Mouse (Mus musculus) E14TG2a.4 (cell line): ENCODE measurements at regions not wholly inside any gene's neighbourhood (a gene's known extent, or its start where the extent isn't known, plus 50 kb on each side); places are given as distances from the start of the nearest gene placed in this dataset.
A peak's percentile ranks its signal among the peaks of the same experiment; 100 is the strongest.

Experiments
- H3K27me3 ChIP-seq: 2 replicates; pipeline ENCODE4 v1.6.1; 2014; ENCODE audit warnings: low read length, control low read depth; ENCODE audit not compliant: insufficient read depth
- H3K36me3 ChIP-seq: 2 replicates; pipeline ENCODE4 v1.6.1; 2014; ENCODE audit warnings: low read length, control low read depth; ENCODE audit not compliant: insufficient read depth
- H3K4me1 ChIP-seq: replicated peaks from 2 replicates; pipeline ENCODE4 v1.6.1; 2014; ENCODE audit warnings: low read depth, low read length, control low read depth
- H3K4me3 ChIP-seq: replicated peaks from 2 replicates; pipeline ENCODE4 v1.5.1; 2014; ENCODE audit warnings: mild to moderate bottlenecking, low read length
- H3K9me3 ChIP-seq: 2 replicates; pipeline ENCODE4 v1.6.1; 2014; ENCODE audit warnings: low read length, control low read depth
- CTCF ChIP-seq: conservative IDR thresholded peaks from 2 replicates; pipeline ENCODE4 v1.5.1; 2014; ENCODE audit warnings: low read length
- NANOG ChIP-seq: IDR thresholded peaks from 2 replicates; pipeline ENCODE4 v1.6.1; 2014; ENCODE audit warnings: borderline replicate concordance, low read length, mixed read lengths
- POU5F1 ChIP-seq: IDR thresholded peaks from 2 replicates; pipeline ENCODE4 v1.6.1; 2014; ENCODE audit warnings: low read length, borderline replicate concordance

DNA sequence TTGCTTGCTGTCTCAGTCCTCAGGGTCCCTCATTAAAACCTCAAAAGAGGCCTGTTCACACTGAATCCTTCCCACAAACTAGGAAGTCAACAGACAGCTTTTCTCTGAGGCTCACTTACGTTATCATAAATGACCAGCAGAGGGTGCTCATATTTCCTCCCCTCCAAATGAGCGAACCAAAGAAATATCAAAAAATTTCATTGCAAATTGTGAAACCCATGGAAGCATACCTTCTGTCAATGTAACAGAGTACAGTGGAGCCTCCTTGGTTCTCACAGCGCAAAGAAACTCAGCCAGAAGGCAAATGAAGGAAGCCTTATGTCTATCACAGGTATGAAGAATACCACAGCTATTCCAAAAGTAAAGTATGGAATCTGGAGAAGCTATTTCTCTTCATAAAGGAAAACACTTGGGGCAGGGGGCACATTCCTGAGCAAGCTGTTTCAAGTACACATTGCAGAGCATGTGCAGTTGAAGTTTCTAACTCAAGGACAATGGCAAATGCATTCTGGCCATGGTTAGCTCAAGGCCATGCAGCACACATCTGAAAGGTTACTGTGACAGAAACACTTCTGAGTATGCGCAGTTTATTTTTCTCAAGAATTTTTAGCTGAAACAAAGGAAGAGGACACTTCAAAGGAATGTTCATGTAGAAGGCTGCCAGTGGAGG, 72.2 kb upstream of the Gm6993 start:
- no peaks in the 10 kb centered on the region for H3K27me3 ChIP-seq
- H3K36me3 ChIP-seq: no peaks in the 10 kb centered on the region
- no peaks in the 10 kb centered on the region for H3K9me3 ChIP-seq
- H3K4me3 ChIP-seq: no peak overlapping the region
- H3K4me1 ChIP-seq: no peaks in the 10 kb centered on the region
- peak; percentile 61 for TF ChIP-seq CTCF
- TF ChIP-seq POU5F1: no peak
- no peak for TF ChIP-seq NANOG

DNA sequence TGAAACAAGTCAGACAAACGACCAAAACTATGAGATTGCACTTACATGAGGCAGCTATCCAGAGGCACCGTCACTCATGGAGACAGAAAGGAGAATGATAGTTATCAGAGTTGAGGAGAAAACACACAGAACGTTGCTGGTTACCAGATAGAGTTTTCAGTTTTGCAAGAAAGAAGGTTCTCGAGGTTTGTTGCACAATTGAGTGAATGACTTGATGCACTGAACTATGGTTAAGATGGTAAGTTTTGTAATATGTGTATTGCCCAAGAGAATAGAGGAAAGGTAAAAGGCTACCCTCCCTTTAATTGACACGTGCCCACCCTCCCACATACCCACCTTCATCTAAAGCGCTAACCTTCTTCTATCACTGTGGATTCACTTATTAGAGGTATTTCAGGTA, 70.5 kb upstream of the Gm6993 start:
- no peak for TF ChIP-seq POU5F1
- TF ChIP-seq NANOG: no peak
- TF ChIP-seq CTCF: no peak
- no peaks in the 10 kb centered on the region for H3K9me3 ChIP-seq
- H3K4me3 ChIP-seq: no peak overlapping the region
- peaks cover 4% of the 10 kb centered on the region; the same call in 1 of the 2 replicates for H3K4me1 ChIP-seq
- no peaks in the 10 kb centered on the region for H3K36me3 ChIP-seq
- H3K27me3 ChIP-seq: no peaks in the 10 kb centered on the region

DNA sequence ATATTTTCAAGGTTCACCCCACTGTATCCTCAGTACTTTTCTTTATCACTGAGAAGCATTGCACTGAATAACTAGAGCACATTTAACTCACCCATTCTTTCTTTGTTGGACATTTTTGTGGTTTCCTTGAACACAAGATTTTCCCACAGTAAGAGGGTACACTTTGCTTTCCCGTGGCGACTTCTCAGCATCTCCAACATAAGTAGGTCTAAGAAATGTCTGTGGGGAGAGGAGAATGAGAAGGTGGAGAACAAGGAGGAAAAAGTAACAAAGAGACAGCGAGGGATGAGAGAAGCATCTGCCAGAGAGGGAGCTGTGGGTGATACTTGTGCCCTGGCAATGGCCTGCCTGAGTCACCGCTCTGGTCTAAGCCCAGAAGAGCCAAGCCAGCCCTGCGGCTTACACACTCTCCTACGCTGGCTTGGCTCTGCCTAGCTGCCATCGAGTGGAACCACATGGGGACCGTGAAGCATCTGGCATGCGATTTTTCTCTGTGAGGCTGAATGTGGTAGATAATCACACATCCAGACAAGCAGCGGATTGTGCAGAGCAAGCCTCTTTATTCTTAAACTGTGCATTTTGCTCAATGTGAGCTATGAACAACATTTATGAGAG, 69.9 kb upstream of the Gm6993 start:
- TF ChIP-seq CTCF: no peak
- no peak for TF ChIP-seq NANOG
- no peak for TF ChIP-seq POU5F1
- no peaks in the 10 kb centered on the region for H3K27me3 ChIP-seq
- no peaks in the 10 kb centered on the region for H3K36me3 ChIP-seq
- H3K4me3 ChIP-seq: no peak overlapping the region
- peaks cover 5% of the 10 kb centered on the region for H3K4me1 ChIP-seq
- H3K9me3 ChIP-seq: no peaks in the 10 kb centered on the region

DNA sequence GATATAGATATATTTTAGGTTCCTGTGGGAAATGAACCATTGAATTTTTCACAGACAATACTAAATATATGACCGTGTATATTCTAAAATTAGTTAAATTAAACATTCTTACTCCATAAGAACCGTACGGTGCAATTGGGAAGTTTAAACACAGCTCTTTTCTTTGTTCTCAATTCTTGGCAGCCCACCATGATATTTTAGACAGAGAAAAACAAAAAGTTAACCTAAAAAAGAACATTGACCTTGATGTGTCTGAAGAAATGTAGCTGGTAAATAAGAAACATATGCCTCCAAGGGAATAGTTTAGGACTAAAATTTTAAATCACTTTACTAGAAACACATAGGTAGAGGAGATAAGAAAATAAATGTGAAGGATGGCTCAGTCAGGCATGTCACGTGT, 68.6 kb upstream of the Gm6993 start:
- Histone ChIP-seq H3K4me3 (no peak overlapping the region), H3K4me1 (peaks cover 15% of the 10 kb centered on the region), H3K36me3 (no peaks in the 10 kb centered on the region), H3K9me3 (no peaks in the 10 kb centered on the region), H3K27me3 (no peaks in the 10 kb centered on the region)
- no peak for TF ChIP-seq POU5F1
- TF ChIP-seq NANOG: no peak
- no peak for TF ChIP-seq CTCF

DNA sequence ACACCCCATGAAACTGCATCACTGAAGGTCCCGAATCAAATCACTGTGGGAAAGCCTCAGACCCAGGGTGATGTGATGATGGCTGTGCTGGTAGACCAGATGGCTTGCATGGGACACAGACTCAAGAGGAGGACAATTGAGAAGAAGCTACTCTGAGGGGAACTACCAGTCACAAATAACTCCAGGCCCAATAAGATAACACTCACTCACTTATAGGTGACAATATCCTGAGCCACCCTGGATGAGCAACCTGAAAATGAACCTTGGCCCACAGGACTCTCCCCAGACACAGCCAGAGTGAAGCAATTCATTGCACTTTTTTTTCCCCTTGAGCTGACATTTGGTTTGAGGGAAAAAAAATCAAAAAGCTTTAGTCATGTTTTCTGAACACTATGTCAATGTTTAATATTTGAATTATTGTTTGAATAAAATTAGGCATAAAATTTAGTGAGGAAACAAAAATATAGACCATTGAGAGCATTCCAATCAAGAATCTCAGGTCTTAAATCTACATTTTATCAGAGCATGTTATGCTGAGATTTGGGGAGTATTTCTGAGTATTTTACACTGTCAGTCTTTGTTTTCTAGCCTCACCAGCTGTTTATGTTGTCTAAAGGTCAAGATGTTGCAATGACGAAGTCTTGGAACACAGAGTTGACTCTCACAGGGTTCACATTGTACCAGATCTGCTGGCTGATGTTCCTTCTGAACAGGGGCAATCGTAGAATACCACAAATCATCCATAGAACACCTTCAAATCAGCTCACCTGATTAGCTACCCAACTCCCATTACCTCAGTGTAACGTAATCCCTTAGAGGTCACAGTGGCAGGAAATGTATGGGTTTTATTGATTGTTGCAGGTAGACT, 67.9 kb upstream of the Gm6993 start:
- TF ChIP-seq POU5F1 (no peak), CTCF (no peak), NANOG (no peak)
- Histone ChIP-seq H3K9me3 (no peaks in the 10 kb centered on the region), H3K4me1 (peaks cover 22% of the 10 kb centered on the region), H3K27me3 (no peaks in the 10 kb centered on the region), H3K36me3 (no peaks in the 10 kb centered on the region), H3K4me3 (no peak overlapping the region)

DNA sequence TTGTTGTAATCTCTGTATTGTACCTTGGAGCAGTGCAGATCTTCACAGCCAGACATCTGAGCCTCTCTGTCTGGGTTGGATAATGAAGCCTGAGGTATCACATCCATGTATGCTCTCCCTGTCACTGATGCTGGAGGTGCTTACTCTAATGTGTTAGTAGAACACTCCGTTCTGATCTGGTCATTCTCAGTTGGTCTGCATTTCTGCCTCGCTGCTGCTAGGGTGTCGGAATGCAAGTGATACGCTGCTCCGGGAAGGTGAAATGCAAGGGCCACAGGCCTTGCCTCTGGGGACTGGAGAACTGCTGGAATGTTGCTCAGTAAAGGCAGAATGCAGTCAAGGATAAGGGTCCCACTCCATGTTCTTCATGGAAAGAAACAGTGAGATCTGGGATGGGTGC, 67.1 kb upstream of the Gm6993 start:
- TF ChIP-seq NANOG (no peak), POU5F1 (no peak), CTCF (no peak)

DNA sequence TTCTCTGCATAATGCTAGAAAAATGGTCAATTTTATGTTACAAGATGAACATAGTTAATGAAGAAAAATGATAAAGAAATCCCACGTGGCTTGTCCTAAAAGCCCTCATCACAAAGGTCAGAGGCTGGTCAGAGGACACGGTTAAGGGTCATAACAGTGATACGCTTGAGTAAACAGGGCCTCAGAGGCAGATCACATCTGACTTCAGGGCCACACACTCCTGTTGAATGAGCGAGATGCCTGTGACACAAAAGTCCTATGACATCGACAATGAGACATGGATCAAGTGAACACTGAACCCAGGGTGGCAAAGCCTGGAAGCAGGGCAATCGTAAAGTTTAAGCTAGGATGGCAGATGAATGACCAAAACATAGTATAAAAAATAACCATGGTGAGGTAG, 61.0 kb upstream of the Gm6993 start:
- no peaks in the 10 kb centered on the region for H3K36me3 ChIP-seq
- no peaks in the 10 kb centered on the region for H3K27me3 ChIP-seq
- no peak overlapping the region for H3K4me3 ChIP-seq
- no peaks in the 10 kb centered on the region for H3K9me3 ChIP-seq
- no peak for TF ChIP-seq CTCF
- no peak for TF ChIP-seq POU5F1
- no peak for TF ChIP-seq NANOG
- peaks cover 28% of the 10 kb centered on the region for H3K4me1 ChIP-seq

More for the DNA sequence above, 67.1 kb upstream of the Gm6993 start:
- peaks cover 28% of the 10 kb centered on the region for H3K4me1 ChIP-seq
- no peaks in the 10 kb centered on the region for H3K36me3 ChIP-seq
- H3K9me3 ChIP-seq: no peaks in the 10 kb centered on the region
- no peak overlapping the region for H3K4me3 ChIP-seq
- H3K27me3 ChIP-seq: no peaks in the 10 kb centered on the region

DNA sequence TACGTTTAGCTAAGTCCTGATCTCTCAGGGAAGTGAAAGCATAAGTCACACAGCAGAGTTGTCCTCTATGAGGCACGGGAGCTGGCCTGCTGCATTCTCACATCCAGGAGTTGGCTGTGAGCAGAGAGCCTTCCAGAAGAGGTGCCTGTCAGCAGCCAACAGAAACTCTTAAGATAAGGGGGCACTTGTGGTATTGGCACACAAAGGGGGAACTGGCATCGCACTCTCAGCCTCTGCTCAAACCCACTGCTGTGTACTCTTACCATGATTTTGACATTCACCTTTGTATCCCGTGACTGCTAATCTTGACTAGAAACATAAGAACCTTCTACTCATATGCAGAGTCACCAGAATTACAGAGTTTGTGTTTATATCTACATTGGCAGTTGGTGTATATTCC, 56.9 kb upstream of the Gm6993 start:
- no peak overlapping the region for H3K4me3 ChIP-seq

More for the DNA sequence above, 56.9 kb upstream of the Gm6993 start:
- H3K27me3 ChIP-seq: no peaks in the 10 kb centered on the region
- H3K36me3 ChIP-seq: no peaks in the 10 kb centered on the region
- TF ChIP-seq NANOG: no peak
- TF ChIP-seq CTCF: no peak
- TF ChIP-seq POU5F1: no peak
- H3K4me1 ChIP-seq: no peaks in the 10 kb centered on the region
- no peaks in the 10 kb centered on the region for H3K9me3 ChIP-seq
